Mouse (Mus musculus): ENCODE results near the gene Grin2b.

DNA sequence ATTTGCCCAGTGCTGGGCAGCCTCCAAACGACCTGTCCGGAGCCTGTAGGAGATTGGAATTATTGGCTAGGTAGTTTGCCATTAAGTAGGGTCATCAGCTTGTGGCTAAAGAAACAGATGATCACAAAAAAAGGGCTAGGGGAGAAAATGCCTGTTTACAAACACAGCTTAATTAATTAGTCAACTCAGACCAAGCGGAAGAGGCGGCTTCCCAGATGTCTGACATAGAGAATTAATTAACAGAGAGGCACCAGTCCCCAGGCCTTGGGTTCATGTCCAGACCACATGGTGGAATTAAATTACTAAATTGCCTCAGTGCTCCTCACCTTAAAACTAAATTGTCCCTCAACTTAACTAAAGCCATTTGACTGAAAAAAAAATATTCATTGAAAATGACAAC lies 376.4 kb downstream of the Grin2b start:
- TF ChIP-seq CTCF (IDR thresholded peaks at IDR 0.05; ENCODE audit: control insufficient read depth, insufficient read depth, insufficient read length) = no peak
- no peak for TF ChIP-seq MYOD1 (IDR thresholded peaks at IDR 0.05; ENCODE audit: control insufficient read depth, insufficient read length, low read depth)
